Comparison of ENCODE assay signal across 13 mouse cellular contexts in the genomic region with DNA sequence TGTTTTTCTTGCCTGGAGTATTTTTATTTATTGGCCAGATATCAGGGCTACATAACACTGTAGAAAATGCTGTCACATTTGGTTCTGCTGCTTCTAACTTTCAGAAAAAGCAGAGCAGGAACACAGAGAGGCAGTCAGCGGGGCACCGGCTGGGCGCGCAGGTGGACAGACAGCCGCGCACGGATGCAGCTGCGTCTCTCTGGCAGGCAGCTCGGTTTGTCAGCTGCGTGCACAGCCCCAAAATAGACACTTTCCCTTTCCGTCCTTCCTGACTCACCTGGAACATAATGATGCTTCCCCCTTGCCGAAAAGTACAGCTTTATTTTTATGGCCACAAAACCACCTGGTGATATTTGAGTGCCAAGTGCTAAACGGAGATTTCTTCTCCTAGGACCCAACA.
DNase-seq lines count a peak whose midpoint lies in the region; ATAC-seq and TF ChIP-seq lines count a peak whose summit lies in the region.
"Had no signal": no experiment of that assay in that cellular context is flagged by ENCODE, and none has a peak within 500 bp of the region (broad histone marks: within the 10 kb centered on the region; RNA-seq: fewer than 3 reads in every experiment).

No protein-coding gene starts in this region.

- DNase-seq in kidney, postnatal 0 days (ENCODE audit: low spot score): peak; percentile 5
- DNase-seq in right cerebral cortex, postnatal 14 days: peak; percentile 11
- DNase-seq in right cerebral cortex, adult 18-20 months: no peak
- DNase-seq in cerebellum, postnatal 10 days: peak; percentile 40 to 52
- DNase-seq in heart, postnatal 10 days: no peak
- no peak for DNase-seq in adrenal gland, postnatal 25 days
- DNase-seq: liver; lung, adult 2 months; thymus, postnatal 36 days had no signal

- H3K9me3 ChIP-seq in kidney, postnatal 0 days (replicated peaks; ENCODE audit: low read length): no peaks in the 10 kb centered on the region
- H3K9me3 ChIP-seq in kidney, embryonic 16.5 days (ENCODE audit: low read length): no peaks in the 10 kb centered on the region
- H3K9me3 ChIP-seq: forebrain, embryonic 10.5 days; heart, embryonic 13.5 days; midbrain, embryonic 13.5 days had no signal

- H3K27me3 ChIP-seq in kidney, postnatal 0 days (ENCODE audit: insufficient read depth, low read length): no peaks in the 10 kb centered on the region
- no peaks in the 10 kb centered on the region for H3K27me3 ChIP-seq in kidney, embryonic 16.5 days (ENCODE audit: insufficient read depth, low read length)
- H3K27me3 ChIP-seq: heart, embryonic 13.5 days; midbrain, embryonic 13.5 days had no signal

- intact Hi-C loops in heart, postnatal 10 days (cut with DNase I): no loop called here

- H3K4me3 ChIP-seq in kidney, postnatal 0 days (replicated peaks; ENCODE audit: low read depth, low read length): no peak overlapping the region
- H3K4me3 ChIP-seq in kidney, embryonic 16.5 days (ENCODE audit: low read length): no peak overlapping the region
- H3K4me3 ChIP-seq: forebrain, embryonic 10.5 days; heart, embryonic 13.5 days; midbrain, embryonic 13.5 days had no signal

- H3K36me3 ChIP-seq in kidney, postnatal 0 days (ENCODE audit: insufficient read depth, low read length): no peaks in the 10 kb centered on the region
- no peaks in the 10 kb centered on the region for H3K36me3 ChIP-seq in kidney, embryonic 16.5 days (ENCODE audit: insufficient read depth, low read length)
- H3K36me3 ChIP-seq: forebrain, embryonic 10.5 days; heart, embryonic 13.5 days; midbrain, embryonic 13.5 days had no signal

- H3K9ac ChIP-seq in kidney, postnatal 0 days (ENCODE audit: low read depth, low read length): no peak overlapping the region
- H3K9ac ChIP-seq in kidney, embryonic 16.5 days (replicated peaks; ENCODE audit: low read length): no peak overlapping the region
- H3K9ac ChIP-seq: heart, embryonic 13.5 days; midbrain, embryonic 13.5 days had no signal

- no peaks in the 10 kb centered on the region for H3K4me1 ChIP-seq in kidney, postnatal 0 days (replicated peaks; ENCODE audit: insufficient read depth, low read length)
- no peaks in the 10 kb centered on the region for H3K4me1 ChIP-seq in kidney, embryonic 16.5 days (ENCODE audit: insufficient read depth, low read length)
- H3K4me1 ChIP-seq: forebrain, embryonic 10.5 days; midbrain, embryonic 13.5 days had no signal

- H3K27ac ChIP-seq in kidney, postnatal 0 days: no peak overlapping the region
- no peak overlapping the region for H3K27ac ChIP-seq in kidney, embryonic 16.5 days (ENCODE audit: low read length)
- H3K27ac ChIP-seq: forebrain, embryonic 10.5 days; heart, embryonic 13.5 days; midbrain, embryonic 13.5 days had no signal

- ATAC-seq in kidney, postnatal 0 days (replicated peaks; ENCODE audit: low FRiP score, low read depth): no peak
- ATAC-seq in kidney, embryonic 16.5 days (ENCODE audit: low FRiP score, low TSS enrichment): no peak
- ATAC-seq: midbrain, embryonic 13.5 days had no signal

- 76% methylated on average over 13 of the region's 13 CpGs for WGBS in kidney, postnatal 0 days
- WGBS in kidney, embryonic 16.5 days: 70% methylated on average over 13 of the region's 13 CpGs

- no peak for TF ChIP-seq CTCF in kidney, postnatal 0 days (IDR thresholded peaks at IDR 0.05; ENCODE audit: low read depth)

- H3K4me2 ChIP-seq in kidney, postnatal 0 days (ENCODE audit: low read length): no peak overlapping the region
- no peak overlapping the region for H3K4me2 ChIP-seq in kidney, embryonic 16.5 days (replicated peaks; ENCODE audit: low read depth, low read length)
- H3K4me2 ChIP-seq: heart, embryonic 13.5 days; midbrain, embryonic 13.5 days had no signal

Comparison
In these comparisons a context has a peak if more than half of its experiments do, and no peak if none do; other contexts are left out.
1. DNase-seq: peak in kidney, postnatal 0 days (single experiment), right cerebral cortex, postnatal 14 days (single experiment) and cerebellum, postnatal 10 days (2 of 2); none in right cerebral cortex, adult 18-20 months (single experiment), heart, postnatal 10 days (0 of 2) and adrenal gland, postnatal 25 days (single experiment).